Comparison of ENCODE assay signal across 16 mouse cellular contexts in genomic region chr14:105404662-105405061, GRCm38 (mm10).
DNase-seq lines count a peak whose midpoint lies in the region; ATAC-seq and TF ChIP-seq lines count a peak whose summit lies in the region.
"Had no signal": no experiment of that assay in that cellular context is flagged by ENCODE, and none has a peak within 500 bp of the region (broad histone marks: within the 10 kb centered on the region; RNA-seq: fewer than 3 reads in every experiment).

No protein-coding gene starts in this region.

- no peak overlapping the region for H3K4me3 ChIP-seq in heart, embryonic 10.5 days
- no peak overlapping the region for H3K4me3 ChIP-seq in heart, embryonic 14.5 days (ENCODE audit: control insufficient read depth in 1 of 2, insufficient read depth in 1 of 2, low read depth in 1 of 2, low read length in 2 of 2)
- no peak overlapping the region for H3K4me3 ChIP-seq in lung, embryonic 14.5 days (ENCODE audit: low read depth, low read length)
- H3K4me3 ChIP-seq in lung, adult 2 months (replicated peaks; ENCODE audit: extremely low read depth, low read depth, low read length), result no peak overlapping the region
- H3K4me3 ChIP-seq in neural tube, embryonic 15.5 days (replicated peaks), result no peak overlapping the region
- H3K4me3 ChIP-seq: embryonic facial prominence, embryonic 12.5 days; forebrain, embryonic 15.5 days; hindbrain, embryonic 15.5 days had no signal

- TF ChIP-seq POLR2A in lung, adult 2 months (IDR thresholded peaks at IDR 0.05; ENCODE audit: borderline replicate concordance, extremely low read depth, low read depth, low read length), result no peak

- TF ChIP-seq CTCF in lung, embryonic 14.5 days (IDR thresholded peaks at IDR 0.05; ENCODE audit: low read depth), result no peak
- TF ChIP-seq CTCF in lung, adult 2 months (IDR thresholded peaks at IDR 0.05; ENCODE audit: insufficient read depth, low read length), result no peak

- 85% methylated on average over 2 of the region's 2 CpGs for WGBS in heart, embryonic 10.5 days
- whole genome bisulfite sequencing in heart, embryonic 14.5 days, result 74% methylated on average over 2 of the region's 2 CpGs
- 66% methylated on average over 2 of the region's 2 CpGs for WGBS in lung, embryonic 14.5 days
- WGBS in lung, adult 2 months, result 81% methylated on average over 2 of the region's 2 CpGs
- WGBS in neural tube, embryonic 15.5 days, result 95% methylated on average over 2 of the region's 2 CpGs

- H3K9me3 ChIP-seq in heart, embryonic 10.5 days, result no peaks in the 10 kb centered on the region
- no peaks in the 10 kb centered on the region for H3K9me3 ChIP-seq in heart, embryonic 14.5 days (ENCODE audit: control insufficient read depth, low read length)
- no peaks in the 10 kb centered on the region for H3K9me3 ChIP-seq in lung, embryonic 14.5 days (ENCODE audit: low read depth, low read length)
- no peaks in the 10 kb centered on the region for H3K9me3 ChIP-seq in neural tube, embryonic 15.5 days (replicated peaks)
- H3K9me3 ChIP-seq: embryonic facial prominence, embryonic 12.5 days; forebrain, embryonic 15.5 days; hindbrain, embryonic 15.5 days had no signal

- no peaks in the 10 kb centered on the region for H3K36me3 ChIP-seq in heart, embryonic 10.5 days
- no peaks in the 10 kb centered on the region for H3K36me3 ChIP-seq in heart, embryonic 14.5 days (ENCODE audit: control insufficient read depth, insufficient read depth, low read length)
- no peaks in the 10 kb centered on the region for H3K36me3 ChIP-seq in lung, embryonic 14.5 days (ENCODE audit: insufficient read depth)
- H3K36me3 ChIP-seq in neural tube, embryonic 15.5 days, result no peaks in the 10 kb centered on the region
- H3K36me3 ChIP-seq: embryonic facial prominence, embryonic 12.5 days; forebrain, embryonic 15.5 days; hindbrain, embryonic 15.5 days had no signal

- peaks cover 19% of the 10 kb centered on the region for H3K4me1 ChIP-seq in heart, embryonic 10.5 days
- H3K4me1 ChIP-seq in heart, embryonic 14.5 days (ENCODE audit: control insufficient read depth in 2 of 2, insufficient read depth in 2 of 2, low read length in 2 of 2), result peaks cover 8 to 24% of the 10 kb centered on the region in 2 experiments
- H3K4me1 ChIP-seq in lung, embryonic 14.5 days (ENCODE audit: insufficient read depth), result no peaks in the 10 kb centered on the region
- no peaks in the 10 kb centered on the region for H3K4me1 ChIP-seq in lung, adult 2 months (ENCODE audit: control insufficient read depth, insufficient read depth, low read length)
- H3K4me1 ChIP-seq in neural tube, embryonic 15.5 days, result no peaks in the 10 kb centered on the region
- H3K4me1 ChIP-seq: embryonic facial prominence, embryonic 12.5 days; forebrain, embryonic 15.5 days; hindbrain, embryonic 15.5 days had no signal

- no peak for ATAC-seq in heart, embryonic 14.5 days (ENCODE audit: insufficient number of reproducible peaks, insufficient read depth, low FRiP score, low read depth)
- peak; percentile 29; the same call in 1 of the 2 replicates for ATAC-seq in lung, embryonic 14.5 days (ENCODE audit: insufficient read depth)
- no peak for ATAC-seq in neural tube, embryonic 15.5 days (ENCODE audit: low FRiP score)
- ATAC-seq: forebrain, embryonic 15.5 days; intestine, embryonic 16.5 days had no signal

- DNase-seq in heart, embryonic 10.5 days (ENCODE audit: low spot score), result no peak
- no peak for DNase-seq in heart, adult 11 months
- DNase-seq in heart, postnatal 25 days (ENCODE audit: low spot score), result no peak
- no peak for DNase-seq in lung, embryonic 14.5 days
- no peak for DNase-seq in lung, adult 2 months
- DNase-seq: adrenal gland, postnatal 10 days; cerebellum, adult 11 months; cerebellum, adult 8-10 months; cerebellum, postnatal 14 days; gastrocnemius, postnatal 36 days had no signal

- H3K4me2 ChIP-seq in heart, embryonic 14.5 days (ENCODE audit: low read length), result peak overlapping the region; percentile 31
- no peak overlapping the region for H3K4me2 ChIP-seq in lung, embryonic 14.5 days
- H3K4me2 ChIP-seq in neural tube, embryonic 15.5 days, result no peak overlapping the region
- H3K4me2 ChIP-seq: embryonic facial prominence, embryonic 12.5 days; forebrain, embryonic 15.5 days; hindbrain, embryonic 15.5 days had no signal

- no peaks in the 10 kb centered on the region for H3K27me3 ChIP-seq in heart, embryonic 10.5 days (ENCODE audit: insufficient read depth, poor library complexity, severe bottlenecking)
- H3K27me3 ChIP-seq in heart, embryonic 14.5 days (ENCODE audit: control insufficient read depth, insufficient read depth, low read length), result no peaks in the 10 kb centered on the region
- no peaks in the 10 kb centered on the region for H3K27me3 ChIP-seq in lung, embryonic 14.5 days (ENCODE audit: insufficient read depth, low read length)
- no peaks in the 10 kb centered on the region for H3K27me3 ChIP-seq in neural tube, embryonic 15.5 days (replicated peaks)
- H3K27me3 ChIP-seq: embryonic facial prominence, embryonic 12.5 days; forebrain, embryonic 15.5 days; hindbrain, embryonic 15.5 days had no signal

- intact Hi-C loops in heart, postnatal 25 days (cut with DNase I), result loop anchor here (5.0 to 10.0 kb wide), 3 partner anchors 42 to 330 kb away; no protein-coding TSS in a partner anchor

- H3K9ac ChIP-seq in heart, embryonic 14.5 days (ENCODE audit: low read length), result no peak overlapping the region
- no peak overlapping the region for H3K9ac ChIP-seq in lung, embryonic 14.5 days
- H3K9ac ChIP-seq in neural tube, embryonic 15.5 days (replicated peaks), result no peak overlapping the region
- H3K9ac ChIP-seq: embryonic facial prominence, embryonic 12.5 days; forebrain, embryonic 15.5 days; hindbrain, embryonic 15.5 days had no signal

- H3K27ac ChIP-seq in heart, embryonic 10.5 days, result 0 out of 2 replicates have a peak overlapping the region, but pooled peaks have one; percentile 17
- peak overlapping the region; percentile 56 to 86; a peak in 3 of 4 replicates for H3K27ac ChIP-seq in heart, embryonic 14.5 days (replicated peaks in 1 of 2; ENCODE audit: control insufficient read depth in 1 of 2, insufficient read depth in 1 of 2, low read depth in 2 of 2, low read length in 2 of 2)
- peak overlapping the region; percentile 58; the same call in 1 of the 2 replicates for H3K27ac ChIP-seq in lung, embryonic 14.5 days (ENCODE audit: low read depth)
- no peak overlapping the region for H3K27ac ChIP-seq in neural tube, embryonic 15.5 days (replicated peaks)
- H3K27ac ChIP-seq: embryonic facial prominence, embryonic 12.5 days; forebrain, embryonic 15.5 days; hindbrain, embryonic 15.5 days had no signal
